Mouse (Mus musculus) thymus, adult 2 months (tissue): ENCODE measurements around the gene Tmem259.

Experiments
- CTCF ChIP-seq: fragments of 200-500 bp; IDR thresholded peaks from 2 replicates; pipeline ENCODE4 v1.5.1; 2012; ENCODE audit warnings: mild to moderate bottlenecking, control low read depth, low read length, moderate library complexity, borderline replicate concordance; ENCODE audit not compliant: control insufficient read depth, poor library complexity, insufficient read depth; ENCODE audit errors: extremely low read depth
- POLR2A ChIP-seq: fragments of 200-500 bp; IDR thresholded peaks from 2 replicates; pipeline ENCODE4 v1.6.1; 2012; ENCODE audit warnings: mild to moderate bottlenecking, low read length, control low read depth, moderate library complexity; ENCODE audit not compliant: control insufficient read depth, poor library complexity, insufficient read depth; ENCODE audit errors: extremely low read depth

- TF ChIP-seq CTCF (no peak), POLR2A (no peak)
These were observed 13.0 kb downstream of the Tmem259 start for GRCm38 (mm10) chr10:79971183-79971497.
